Mouse (Mus musculus) granulocyte monocyte progenitor cell, adult 5-6 weeks (primary cell): ENCODE results near the gene Lman2. TPM values are rescaled to one million over a fixed set of nuclear protein-coding genes. Genes with fewer than 3 reads are reported as not detected.

Experiments used
- ATAC-seq: replicated peaks from 2 replicates; pipeline ENCODE4 v1.8.0; 2016; ENCODE audit warnings: mild to moderate bottlenecking, moderate TSS enrichment, inconsistent platforms; ENCODE audit not compliant: poor library complexity, severe bottlenecking
- total RNA-seq, 2 experiments: library from RNA; stranded (forward) in 1 of 2; stranded (reverse) in 1 of 2; fragments of 200-712, 200-1000 nt in 1 of 2; fragments of >200 nt in 1 of 2; fragmentation: Nextera tagmentation in 1 of 2; gene quantifications; 2 replicates each; pipeline ENCODE4 v1.2.3; 2014 to 2017

The Lman2 gene
- total RNA-seq, 2 experiments from 2014 or later: 145 to 150 TPM

GRCm38 (mm10) chr13:55328641-55329040 is 33.9 kb downstream of the Lman2 start:
- ATAC-seq: no peak

- no peak for ATAC-seq
Measured at GRCm38 (mm10) chr13:55328171-55328570, 34.4 kb downstream of the Lman2 start.

- ATAC-seq: peak; percentile 61
Measured at GRCm38 (mm10) chr13:55327633-55328032, 35.0 kb downstream of the Lman2 start.

GRCm38 (mm10) chr13:55327169-55327568 is 35.4 kb downstream of the Lman2 start:
- no peak for ATAC-seq

GRCm38 (mm10) chr13:55325596-55325995 is 37.0 kb downstream of the Lman2 start:
- ATAC-seq: no peak

DNA sequence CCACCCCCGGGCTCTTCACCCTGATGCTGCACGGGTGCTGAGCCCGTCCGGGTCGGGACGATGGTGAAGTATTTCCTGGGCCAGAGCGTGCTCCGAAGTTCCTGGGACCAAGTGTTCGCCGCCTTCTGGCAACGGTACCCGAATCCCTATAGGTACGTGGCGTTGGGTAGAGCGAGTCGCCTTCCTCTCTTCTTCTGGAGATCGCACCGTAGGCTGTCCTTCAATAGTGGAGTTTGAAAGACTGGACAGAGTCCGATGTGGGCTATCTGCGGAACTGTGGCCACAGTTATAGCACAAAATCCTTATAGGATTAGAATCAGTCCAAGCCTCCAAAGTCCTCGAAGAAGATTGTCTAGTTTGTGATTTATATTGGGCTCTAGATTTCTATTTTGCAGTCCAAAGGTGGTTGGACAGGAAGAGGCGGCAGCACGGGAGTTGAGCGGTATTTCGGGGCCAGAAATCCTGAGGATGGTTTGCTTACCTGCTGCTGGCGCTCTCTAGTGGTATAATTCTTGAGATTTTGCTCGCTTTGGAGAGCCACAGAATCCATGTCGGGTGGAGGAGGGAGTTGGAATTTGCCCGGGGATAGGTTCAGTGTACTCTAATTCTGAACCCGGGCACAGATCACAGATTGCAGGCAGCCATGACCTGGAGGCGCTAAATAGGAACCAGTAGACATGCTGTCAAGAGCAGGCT is 40.3 kb downstream of the Lman2 start:
- no peak for ATAC-seq

- peak; percentile 65 for ATAC-seq
Measured at GRCm38 (mm10) chr13:55321434-55322129, 41.0 kb downstream of the Lman2 start, which contains the start of gene Rab24. TSS of gene Rab24 (minus strand) at chr13:55321946.

- no peak for ATAC-seq
Measured at GRCm38 (mm10) chr13:55319931-55320533, 42.6 kb downstream of the Lman2 start, which contains the start of gene Prelid1. TSS of gene Prelid1 (plus strand) at chr13:55320500.

DNA sequence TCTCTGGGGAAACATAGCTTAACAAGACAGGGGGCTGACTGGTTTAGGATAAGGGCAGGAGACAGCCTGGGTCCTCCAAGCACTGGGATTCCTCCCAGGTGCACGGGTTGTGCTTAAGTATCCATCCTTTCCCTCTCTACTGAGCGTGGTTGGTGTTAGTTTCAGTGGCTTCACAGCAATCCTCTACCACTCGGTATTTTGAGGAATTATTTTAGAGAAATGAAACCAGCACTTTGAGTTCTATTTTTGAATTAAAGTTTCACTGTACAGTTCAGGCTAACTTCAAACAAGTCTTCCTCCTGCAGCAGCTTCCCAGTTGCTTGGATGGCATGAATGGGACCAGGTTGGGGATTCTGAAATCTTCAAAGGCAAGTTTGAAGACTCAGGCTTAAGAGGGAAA is 44.2 kb downstream of the Lman2 start:
- peak; percentile 26 for ATAC-seq

DNA sequence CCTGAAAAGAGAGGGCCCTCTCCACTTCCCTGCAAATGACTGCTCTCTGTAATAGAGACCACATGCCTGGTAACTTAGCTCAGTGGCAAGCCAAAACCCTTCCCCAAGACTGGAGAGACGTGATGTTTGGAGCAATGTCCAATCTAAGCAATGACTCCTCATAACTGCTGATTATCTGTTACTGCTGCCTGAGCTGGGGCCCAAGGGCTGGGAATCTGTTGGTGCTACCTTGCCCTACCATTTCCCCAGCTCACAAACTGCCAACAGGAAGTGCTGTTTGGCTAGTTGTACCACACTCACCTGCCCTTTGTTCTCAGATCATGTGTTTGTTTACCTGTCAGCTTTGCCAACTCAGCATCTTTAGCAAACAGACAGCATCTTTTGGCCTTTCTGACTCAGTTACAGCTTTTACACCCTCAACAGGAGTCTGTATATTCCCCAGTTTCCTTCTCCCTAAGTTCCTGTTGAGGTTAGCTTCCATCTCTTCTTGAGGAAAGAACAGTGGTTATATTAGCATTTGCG is 47.6 kb downstream of the Lman2 start:
- ATAC-seq: no peak

- no peak for ATAC-seq
Measured at GRCm38 (mm10) chr13:55313051-55313450, 49.5 kb downstream of the Lman2 start.

DNA sequence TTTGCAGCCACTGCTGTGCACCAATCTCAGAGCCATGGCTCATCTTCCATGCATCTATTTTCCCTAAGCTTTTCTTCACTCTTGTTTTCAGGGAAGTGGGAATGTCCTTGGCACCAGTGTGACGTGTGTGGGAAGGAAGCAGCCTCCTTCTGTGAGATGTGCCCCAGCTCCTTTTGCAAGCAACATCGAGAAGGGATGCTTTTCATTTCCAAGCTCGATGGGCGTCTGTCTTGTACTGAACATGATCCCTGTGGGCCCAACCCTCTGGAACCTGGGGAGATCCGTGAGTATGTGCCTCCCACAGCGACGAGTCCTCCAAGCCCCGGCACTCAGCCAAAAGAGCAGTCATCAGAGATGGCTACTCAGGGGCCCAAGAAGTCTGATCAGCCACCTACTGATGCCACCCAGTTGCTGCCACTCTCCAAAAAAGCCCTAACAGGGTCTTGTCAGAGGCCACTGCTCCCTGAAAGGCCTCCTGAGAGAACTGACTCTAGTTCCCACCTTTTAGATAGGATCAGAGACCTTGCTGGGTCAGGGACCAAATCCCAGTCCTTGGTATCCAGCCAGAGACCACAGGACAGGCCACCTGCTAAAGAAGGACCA is 50.5 kb downstream of the Lman2 start:
- ATAC-seq: no peak

DNA sequence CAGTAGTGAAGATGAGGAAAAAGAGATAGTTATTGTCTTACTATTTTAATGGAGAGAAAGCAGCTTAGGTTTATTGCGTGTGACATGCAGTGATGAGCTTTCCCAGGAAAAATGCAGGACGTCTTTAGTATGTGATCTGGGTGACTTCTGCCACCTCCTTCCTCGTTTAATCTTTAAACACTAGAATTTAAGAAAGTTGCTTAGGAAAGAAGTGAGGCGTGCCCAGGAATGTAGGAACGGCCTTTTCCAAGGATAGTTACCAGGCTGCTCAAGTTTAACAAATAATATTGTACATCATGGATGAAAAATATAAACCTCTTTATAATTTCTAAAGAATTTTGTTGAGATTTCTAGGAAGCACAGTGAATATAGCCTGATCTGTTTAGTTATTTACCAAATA is 61.7 kb downstream of the Lman2 start:
- no peak for ATAC-seq

- ATAC-seq: no peak
Measured at GRCm38 (mm10) chr13:55296760-55297159, 65.8 kb downstream of the Lman2 start.

Other genes with a start within 250 kb of the Lman2 start
- not detected in 2 replicates for gene Gm17617, start 229.2 kb downstream of the Lman2 start, total RNA-seq (2014; fragmentation: Nextera tagmentation)
- not detected in 2 replicates for gene Gm17617, start 229.2 kb downstream of the Lman2 start, total RNA-seq (2017)
- not detected in 2 replicates for gene Fgfr4, start 210.1 kb downstream of the Lman2 start, total RNA-seq (2014; fragmentation: Nextera tagmentation)
- not detected in 2 replicates for gene Fgfr4, start 210.1 kb downstream of the Lman2 start, total RNA-seq (2017)
- 105 and 147 TPM in 2 replicates for gene Nsd1, start 153.0 kb downstream of the Lman2 start, total RNA-seq (2014; fragmentation: Nextera tagmentation)
- gene Nsd1, start 153.0 kb downstream of the Lman2 start, total RNA-seq (2017): 84.2 and 93.6 TPM in 2 replicates
- 248 and 296 TPM in 2 replicates for gene Prelid1, start 42.3 kb downstream of the Lman2 start, total RNA-seq (2014; fragmentation: Nextera tagmentation)
- 111 and 115 TPM in 2 replicates for gene Prelid1, start 42.3 kb downstream of the Lman2 start, total RNA-seq (2017)
- 87.6 and 100 TPM in 2 replicates for gene Rab24, start 40.8 kb downstream of the Lman2 start, total RNA-seq (2014; fragmentation: Nextera tagmentation)
- 34.3 and 37.4 TPM in 2 replicates for gene Rab24, start 40.8 kb downstream of the Lman2 start, total RNA-seq (2017)
- 1.3 and 2.0 TPM in 2 replicates for gene Mxd3, start 33.0 kb downstream of the Lman2 start, total RNA-seq (2014; fragmentation: Nextera tagmentation)
- gene Mxd3, start 33.0 kb downstream of the Lman2 start, total RNA-seq (2017): 3.8 and 4.7 TPM in 2 replicates
- gene Rgs14, start 6.9 kb upstream of the Lman2 start, total RNA-seq (2014; fragmentation: Nextera tagmentation): 12.8 and 16.4 TPM in 2 replicates
- gene Rgs14, start 6.9 kb upstream of the Lman2 start, total RNA-seq (2017): 7.0 and 8.8 TPM in 2 replicates
- gene Slc34a1, start 35.4 kb upstream of the Lman2 start, total RNA-seq (2014; fragmentation: Nextera tagmentation): not detected in 2 replicates
- gene Slc34a1, start 35.4 kb upstream of the Lman2 start, total RNA-seq (2017): 0.56 TPM in 1 of 2 replicates, not detected in the other
- gene Pfn3, start 52.4 kb upstream of the Lman2 start, total RNA-seq (2014; fragmentation: Nextera tagmentation): not detected in 2 replicates
- not detected in 2 replicates for gene Pfn3, start 52.4 kb upstream of the Lman2 start, total RNA-seq (2017)
- not detected in 2 replicates for gene F12, start 64.0 kb upstream of the Lman2 start, total RNA-seq (2014; fragmentation: Nextera tagmentation)
- gene F12, start 64.0 kb upstream of the Lman2 start, total RNA-seq (2017): not detected in 2 replicates
- 56.7 and 62.4 TPM in 2 replicates for gene Grk6, start 82.3 kb upstream of the Lman2 start, total RNA-seq (2014; fragmentation: Nextera tagmentation)
- gene Grk6, start 82.3 kb upstream of the Lman2 start, total RNA-seq (2017): 64.8 and 67.5 TPM in 2 replicates
- 1.9 TPM in 1 of 2 replicates, not detected in the other for gene Prr7, start 101.5 kb upstream of the Lman2 start, total RNA-seq (2014; fragmentation: Nextera tagmentation)
- 1.6 TPM in 1 of 2 replicates, not detected in the other for gene Prr7, start 101.5 kb upstream of the Lman2 start, total RNA-seq (2017)
- gene Dbn1, start 125.3 kb upstream of the Lman2 start, total RNA-seq (2014; fragmentation: Nextera tagmentation): 0.19 and 1.4 TPM in 2 replicates
- gene Dbn1, start 125.3 kb upstream of the Lman2 start, total RNA-seq (2017): 1.6 and 1.9 TPM in 2 replicates
- gene Pdlim7, start 150.9 kb upstream of the Lman2 start, total RNA-seq (2014; fragmentation: Nextera tagmentation): 10.2 and 23.3 TPM in 2 replicates
- 4.1 and 5.7 TPM in 2 replicates for gene Pdlim7, start 150.9 kb upstream of the Lman2 start, total RNA-seq (2017)
- 26.2 and 59.4 TPM in 2 replicates for gene Dok3, start 166.5 kb upstream of the Lman2 start, total RNA-seq (2014; fragmentation: Nextera tagmentation)
- gene Dok3, start 166.5 kb upstream of the Lman2 start, total RNA-seq (2017): 32.7 and 40.6 TPM in 2 replicates
- 54.4 and 69.5 TPM in 2 replicates for gene Ddx41, start 173.9 kb upstream of the Lman2 start, total RNA-seq (2014; fragmentation: Nextera tagmentation)
- gene Ddx41, start 173.9 kb upstream of the Lman2 start, total RNA-seq (2017): 73.7 and 81.8 TPM in 2 replicates
- gene Fam193b, start 208.3 kb upstream of the Lman2 start, total RNA-seq (2014; fragmentation: Nextera tagmentation): 36.0 and 59.5 TPM in 2 replicates
- 28.4 and 31.9 TPM in 2 replicates for gene Fam193b, start 208.3 kb upstream of the Lman2 start, total RNA-seq (2017)
- gene Tmed9, start 210.9 kb upstream of the Lman2 start, total RNA-seq (2014; fragmentation: Nextera tagmentation): 117 and 127 TPM in 2 replicates
- gene Tmed9, start 210.9 kb upstream of the Lman2 start, total RNA-seq (2017): 229 and 241 TPM in 2 replicates
- gene B4galt7, start 237.1 kb upstream of the Lman2 start, total RNA-seq (2014; fragmentation: Nextera tagmentation): 10.8 and 15.3 TPM in 2 replicates
- 14.0 and 18.1 TPM in 2 replicates for gene B4galt7, start 237.1 kb upstream of the Lman2 start, total RNA-seq (2017)